ENCODE assay signal across 9 mouse cellular contexts in the genomic region with DNA sequence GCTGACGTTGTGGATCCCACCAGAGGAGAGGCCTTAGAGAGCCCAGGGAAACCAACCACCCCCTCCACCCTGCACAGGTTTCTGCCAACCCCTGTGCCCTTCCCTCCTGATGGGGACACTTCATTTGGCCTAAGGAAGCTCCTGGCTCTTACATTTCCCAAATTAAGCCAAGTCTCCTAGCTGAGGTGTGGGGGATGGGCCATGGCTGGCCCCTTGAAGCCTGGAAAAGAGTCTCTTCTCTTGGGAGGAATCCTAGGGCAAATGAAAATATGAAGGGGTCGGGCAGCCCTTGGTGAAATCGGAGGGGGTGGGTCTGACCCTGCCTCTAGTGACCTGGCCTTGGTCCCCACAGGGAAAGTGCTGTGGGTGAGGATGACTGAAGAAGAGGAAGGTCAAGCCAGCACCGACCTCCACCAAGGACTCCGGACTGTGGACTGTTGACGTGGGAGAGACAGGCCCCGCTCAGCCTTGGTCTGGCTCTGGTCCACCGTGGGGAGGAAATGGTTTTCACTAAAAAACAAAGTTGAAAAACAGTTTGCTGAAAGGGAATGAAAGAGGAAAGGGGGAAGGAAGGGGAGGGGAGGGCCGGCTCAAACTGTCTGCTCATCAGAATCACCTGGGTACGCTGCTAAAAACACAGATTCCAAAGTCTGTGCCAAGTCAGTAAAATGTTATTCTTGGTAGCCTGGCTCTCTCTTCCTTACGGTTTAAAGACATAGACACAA.
DNase-seq lines count a peak whose midpoint lies in the region; ATAC-seq and TF ChIP-seq lines count a peak whose summit lies in the region.
"Had no signal": no experiment of that assay in that cellular context is flagged by ENCODE, and none has a peak within 500 bp of the region (broad histone marks: within the 10 kb centered on the region; RNA-seq: fewer than 3 reads in every experiment).

No protein-coding gene starts in this region.

- no peak overlapping the region for H3K4me3 ChIP-seq in hindbrain, postnatal 0 days (ENCODE audit: low read length)
- no peak overlapping the region for H3K4me3 ChIP-seq in hindbrain, embryonic 11.5 days (ENCODE audit: low read depth, low read length)
- H3K4me3 ChIP-seq in kidney, embryonic 16.5 days (ENCODE audit: low read length): no peak overlapping the region
- H3K4me3 ChIP-seq: neural tube, embryonic 12.5 days had no signal

- H3K27me3 ChIP-seq in hindbrain, postnatal 0 days (ENCODE audit: insufficient read depth, low read length): no peaks in the 10 kb centered on the region
- no peaks in the 10 kb centered on the region for H3K27me3 ChIP-seq in hindbrain, embryonic 11.5 days (ENCODE audit: control insufficient read depth, insufficient read depth, low read length)
- H3K27me3 ChIP-seq in kidney, embryonic 16.5 days (ENCODE audit: insufficient read depth, low read length): no peaks in the 10 kb centered on the region
- H3K27me3 ChIP-seq: neural tube, embryonic 12.5 days had no signal

- H3K9ac ChIP-seq in hindbrain, postnatal 0 days (replicated peaks; ENCODE audit: low read length): no peak overlapping the region
- no peak overlapping the region for H3K9ac ChIP-seq in hindbrain, embryonic 11.5 days (ENCODE audit: low read depth, low read length)
- H3K9ac ChIP-seq in kidney, embryonic 16.5 days (replicated peaks; ENCODE audit: low read length): peak overlapping the region; percentile 2; the same call in 1 of the 2 replicates
- H3K9ac ChIP-seq: neural tube, embryonic 12.5 days had no signal

- TF ChIP-seq CTCF in hindbrain, postnatal 0 days (IDR thresholded peaks at IDR 0.05; ENCODE audit: low read depth): no peak

- no peak for DNase-seq in hindbrain, postnatal 0 days (ENCODE audit: low spot score)
- DNase-seq in hindbrain, embryonic 11.5 days (ENCODE audit: low spot score): no peak
- DNase-seq in heart, adult 9 months (ENCODE audit: low spot score in 2 of 2): peak; percentile 63 to 70
- DNase-seq in lung, postnatal 36 days: peak; percentile 40
- no peak for DNase-seq in urinary bladder, adult 2 months (ENCODE audit: low spot score)
- DNase-seq in cerebellum, postnatal 36 days: no peak

- H3K4me2 ChIP-seq in hindbrain, postnatal 0 days (ENCODE audit: low read depth, low read length): no peak overlapping the region
- no peak overlapping the region for H3K4me2 ChIP-seq in hindbrain, embryonic 11.5 days (replicated peaks; ENCODE audit: low read depth, low read length)
- H3K4me2 ChIP-seq in kidney, embryonic 16.5 days (replicated peaks; ENCODE audit: low read depth, low read length): no peak overlapping the region
- H3K4me2 ChIP-seq: neural tube, embryonic 12.5 days had no signal

- peak overlapping the region; percentile 48; the same call in 1 of the 2 replicates for H3K27ac ChIP-seq in hindbrain, postnatal 0 days
- H3K27ac ChIP-seq in hindbrain, embryonic 11.5 days (ENCODE audit: low read depth, low read length): no peak overlapping the region
- peak overlapping the region; percentile 67 for H3K27ac ChIP-seq in kidney, embryonic 16.5 days (ENCODE audit: low read length)
- H3K27ac ChIP-seq: neural tube, embryonic 12.5 days had no signal

- 60% methylated on average over 11 of the region's 11 CpGs for WGBS in hindbrain, postnatal 0 days
- 65% methylated on average over 11 of the region's 11 CpGs for WGBS in hindbrain, embryonic 11.5 days
- WGBS in kidney, embryonic 16.5 days: 46% methylated on average over 11 of the region's 11 CpGs

- no peaks in the 10 kb centered on the region for H3K36me3 ChIP-seq in hindbrain, postnatal 0 days (ENCODE audit: insufficient read depth, low read length)
- H3K36me3 ChIP-seq in hindbrain, embryonic 11.5 days (ENCODE audit: control insufficient read depth, insufficient read depth, low read length): no peaks in the 10 kb centered on the region
- no peaks in the 10 kb centered on the region for H3K36me3 ChIP-seq in kidney, embryonic 16.5 days (ENCODE audit: insufficient read depth, low read length)
- H3K36me3 ChIP-seq: neural tube, embryonic 12.5 days had no signal

- no peak for ATAC-seq in hindbrain, postnatal 0 days
- ATAC-seq in hindbrain, embryonic 11.5 days (ENCODE audit: low FRiP score): no peak
- 0 out of 2 replicates have a peak, but pooled peaks have one; percentile 28 for ATAC-seq in kidney, embryonic 16.5 days (ENCODE audit: low FRiP score, low TSS enrichment)
- no peak for ATAC-seq in granulocyte monocyte progenitor cell, adult 5-6 weeks (replicated peaks; ENCODE audit: poor library complexity, severe bottlenecking)

- H3K9me3 ChIP-seq in hindbrain, postnatal 0 days (ENCODE audit: low read length): no peaks in the 10 kb centered on the region
- no peaks in the 10 kb centered on the region for H3K9me3 ChIP-seq in hindbrain, embryonic 11.5 days (ENCODE audit: control insufficient read depth, low read length)
- no peaks in the 10 kb centered on the region; the same call in none of the 2 replicates for H3K9me3 ChIP-seq in kidney, embryonic 16.5 days (ENCODE audit: low read length)
- H3K9me3 ChIP-seq: neural tube, embryonic 12.5 days had no signal

- H3K4me1 ChIP-seq in hindbrain, postnatal 0 days (ENCODE audit: insufficient read depth, low read length): no peaks in the 10 kb centered on the region
- H3K4me1 ChIP-seq in hindbrain, embryonic 11.5 days (replicated peaks; ENCODE audit: control insufficient read depth, insufficient read depth, low read length): no peaks in the 10 kb centered on the region; the same call in 1 of the 2 replicates
- peaks cover 23% of the 10 kb centered on the region for H3K4me1 ChIP-seq in kidney, embryonic 16.5 days (ENCODE audit: insufficient read depth, low read length)

Comparison
In these comparisons a context has a peak if more than half of its experiments do, and no peak if none do; other contexts are left out.
1. DNase-seq: peak in heart, adult 9 months (2 of 2) and lung, postnatal 36 days (single experiment); none in hindbrain, postnatal 0 days (single experiment), hindbrain, embryonic 11.5 days (single experiment), urinary bladder, adult 2 months (single experiment) and cerebellum, postnatal 36 days (0 of 2).